Mouse (Mus musculus) embryonic facial prominence, embryonic 13.5 days (tissue): Measurements from ENCODE around the gene Gtf2ird1. TPM values are rescaled to one million over a fixed set of nuclear protein-coding genes. Genes with fewer than 3 reads are reported as not detected.

ENCODE experiments used
- ATAC-seq: fragments of 200-750 bp; cut with Nextera tagmentation; 2 replicates; pipeline ENCODE4 v1.8.0; 2017; ENCODE audit warnings: low read depth; ENCODE audit not compliant: insufficient number of reproducible peaks, insufficient read depth, low FRiP score, low TSS enrichment
- H3K27ac ChIP-seq: fragments of 300-500 bp; sonication (generic); 2 replicates; pipeline ENCODE4 v1.5.1; 2015; ENCODE audit warnings: moderate library complexity, mild to moderate bottlenecking, inconsistent platforms
- H3K27me3 ChIP-seq: fragments of 300-500 bp; sonication (generic); 2 replicates; pipeline ENCODE4 v1.6.1; 2015; ENCODE audit warnings: mild to moderate bottlenecking, inconsistent platforms
- H3K36me3 ChIP-seq: fragments of 300-500 bp; sonication (generic); 2 replicates; pipeline ENCODE4 v1.6.1; 2015; ENCODE audit warnings: mild to moderate bottlenecking, inconsistent platforms
- H3K4me1 ChIP-seq: fragments of 300-500 bp; sonication (generic); 2 replicates; pipeline ENCODE4 v1.6.1; 2015; ENCODE audit warnings: inconsistent platforms
- H3K4me2 ChIP-seq: fragments of 300-500 bp; sonication (generic); 2 replicates; pipeline ENCODE4 v1.6.1; 2015; ENCODE audit warnings: moderate library complexity, mild to moderate bottlenecking, inconsistent platforms
- H3K4me3 ChIP-seq: fragments of 300-500 bp; sonication (generic); 2 replicates; pipeline ENCODE4 v1.5.1; 2015; ENCODE audit warnings: mild to moderate bottlenecking, inconsistent platforms
- H3K9ac ChIP-seq: fragments of 300-500 bp; sonication (generic); 2 replicates; pipeline ENCODE4 v1.6.1; 2015; ENCODE audit warnings: mild to moderate bottlenecking, inconsistent platforms
- H3K9me3 ChIP-seq: fragments of 300-500 bp; sonication (generic); 2 replicates; pipeline ENCODE4 v1.6.1; 2016; ENCODE audit warnings: inconsistent platforms
- WGBS: fragments of 180-500 bp; shearing (Covaris S2); methylation state at CpG from one replicate; pipeline ENCODE4 v1.1.7; 2015; ENCODE audit warnings: mixed read lengths; 5-methylcytosine and 5-hydroxymethylcytosine counted together
- polyA plus RNA-seq: library from polyadenylated mRNA; unstranded; fragments of >200 nt; fragmentation: Nextera tagmentation; extraction: Ambion mirVana; gene quantifications from 2 replicates; pipeline ENCODE4 v1.2.1, GENCODE M21; 2015

The Gtf2ird1 gene
- polyA plus RNA-seq, 1 experiment from 2014 or later: 130 TPM

- no peak overlapping the region for H3K4me3 ChIP-seq
- WGBS: 90% methylated on average over 15 of the region's 15 CpGs
- no peak for ATAC-seq
- peaks cover 99% of the 10 kb centered on the region for H3K36me3 ChIP-seq
- H3K4me1 ChIP-seq: peaks cover 18% of the 10 kb centered on the region
- H3K9me3 ChIP-seq: no peaks in the 10 kb centered on the region
- H3K4me2 ChIP-seq: no peak overlapping the region
- no peak overlapping the region for H3K9ac ChIP-seq
- H3K27me3 ChIP-seq: no peaks in the 10 kb centered on the region
- peak overlapping the region; percentile 51; the same call in 1 of the 2 replicates for H3K27ac ChIP-seq
These were observed 58.9 kb downstream of the Gtf2ird1 start for GRCm38 (mm10) chr5:134397434-134398163.

GRCm38 (mm10) chr5:134396519-134396918, 60.0 kb downstream of the Gtf2ird1 start:
- no peak overlapping the region for H3K4me3 ChIP-seq
- 52% methylated on average over 9 of the region's 9 CpGs for WGBS
- peaks cover 99% of the 10 kb centered on the region for H3K36me3 ChIP-seq
- H3K4me1 ChIP-seq: peaks cover 18% of the 10 kb centered on the region
- ATAC-seq: no peak
- no peak overlapping the region for H3K4me2 ChIP-seq
- H3K27ac ChIP-seq: peak overlapping the region; percentile 51
- H3K27me3 ChIP-seq: no peaks in the 10 kb centered on the region
- H3K9ac ChIP-seq: no peak overlapping the region
- no peaks in the 10 kb centered on the region for H3K9me3 ChIP-seq

- Histone ChIP-seq H3K9me3 (no peaks in the 10 kb centered on the region), H3K27ac (peak overlapping the region; percentile 88), H3K4me1 (peaks cover 18% of the 10 kb centered on the region), H3K4me2 (peak overlapping the region; percentile 31), H3K4me3 (no peak overlapping the region), H3K36me3 (peaks cover 99% of the 10 kb centered on the region), H3K9ac (no peak overlapping the region), H3K27me3 (no peaks in the 10 kb centered on the region)
- 19% methylated on average over 10 of the region's 10 CpGs for WGBS
- ATAC-seq: peak; percentile 68; the same call in 1 of the 2 replicates
These were observed 61.9 kb downstream of the Gtf2ird1 start for GRCm38 (mm10) chr5:134394624-134395023.

- peaks cover 99% of the 10 kb centered on the region for H3K36me3 ChIP-seq
- no peaks in the 10 kb centered on the region for H3K27me3 ChIP-seq
- ATAC-seq: 0 out of 2 replicates have a peak, but pooled peaks have one; percentile 32
- H3K9me3 ChIP-seq: no peaks in the 10 kb centered on the region
- H3K4me2 ChIP-seq: no peak overlapping the region
- H3K4me1 ChIP-seq: peaks cover 18% of the 10 kb centered on the region
- WGBS: 56% methylated on average over 6 of the region's 6 CpGs
- no peak overlapping the region for H3K4me3 ChIP-seq
- no peak overlapping the region for H3K9ac ChIP-seq
- H3K27ac ChIP-seq: peak overlapping the region; percentile 88
These were observed 62.9 kb downstream of the Gtf2ird1 start for GRCm38 (mm10) chr5:134393624-134394023.

GRCm38 (mm10) chr5:134385106-134385505, 71.4 kb downstream of the Gtf2ird1 start:
- Histone ChIP-seq H3K9ac (no peak overlapping the region), H3K36me3 (peaks cover 86% of the 10 kb centered on the region), H3K4me2 (no peak overlapping the region), H3K9me3 (0 out of 2 replicates have a peak, but pooled peaks cover 3% of the 10 kb centered on the region), H3K4me3 (no peak overlapping the region), H3K4me1 (no peaks in the 10 kb centered on the region), H3K27me3 (no peaks in the 10 kb centered on the region), H3K27ac (no peak overlapping the region)
- ATAC-seq: no peak
- WGBS: 72% methylated on average over 2 of the region's 2 CpGs

GRCm38 (mm10) chr5:134375256-134375655, 81.3 kb downstream of the Gtf2ird1 start:
- Histone ChIP-seq H3K4me1 (no peaks in the 10 kb centered on the region), H3K9ac (no peak overlapping the region), H3K4me2 (no peak overlapping the region), H3K36me3 (peaks cover 74% of the 10 kb centered on the region), H3K27me3 (no peaks in the 10 kb centered on the region), H3K4me3 (no peak overlapping the region), H3K9me3 (no peaks in the 10 kb centered on the region), H3K27ac (peak overlapping the region; percentile 74; the same call in 1 of the 2 replicates)
- no peak for ATAC-seq
- 77% methylated on average over 1 of the region's 1 CpGs for WGBS

GRCm38 (mm10) chr5:134374546-134374945, 82.0 kb downstream of the Gtf2ird1 start:
- ATAC-seq: no peak
- Histone ChIP-seq H3K9ac (no peak overlapping the region), H3K36me3 (peaks cover 80% of the 10 kb centered on the region), H3K27me3 (no peaks in the 10 kb centered on the region), H3K4me1 (no peaks in the 10 kb centered on the region), H3K9me3 (no peaks in the 10 kb centered on the region), H3K27ac (peak overlapping the region; percentile 74), H3K4me3 (no peak overlapping the region), H3K4me2 (no peak overlapping the region)

- no peak for ATAC-seq
- Histone ChIP-seq H3K9ac (no peak overlapping the region), H3K4me1 (no peaks in the 10 kb centered on the region), H3K27me3 (no peaks in the 10 kb centered on the region), H3K4me3 (no peak overlapping the region), H3K27ac (peak overlapping the region; percentile 74), H3K4me2 (no peak overlapping the region), H3K9me3 (no peaks in the 10 kb centered on the region), H3K36me3 (peaks cover 86% of the 10 kb centered on the region)
- 72% methylated on average over 9 of the region's 9 CpGs for WGBS
These were observed 82.5 kb downstream of the Gtf2ird1 start for GRCm38 (mm10) chr5:134373912-134374488.

GRCm38 (mm10) chr5:134372926-134373658, 83.4 kb downstream of the Gtf2ird1 start:
- Histone ChIP-seq H3K9ac (no peak overlapping the region), H3K9me3 (no peaks in the 10 kb centered on the region), H3K27me3 (no peaks in the 10 kb centered on the region), H3K27ac (no peak overlapping the region), H3K36me3 (peaks cover 93% of the 10 kb centered on the region), H3K4me1 (no peaks in the 10 kb centered on the region), H3K4me3 (no peak overlapping the region), H3K4me2 (no peak overlapping the region)
- ATAC-seq: no peak
- WGBS: 94% methylated on average over 6 of the region's 6 CpGs

GRCm38 (mm10) chr5:134371511-134372289, 84.8 kb downstream of the Gtf2ird1 start:
- Histone ChIP-seq H3K27ac (no peak overlapping the region), H3K4me1 (no peaks in the 10 kb centered on the region), H3K9ac (no peak overlapping the region), H3K27me3 (no peaks in the 10 kb centered on the region), H3K36me3 (peaks cover 93% of the 10 kb centered on the region), H3K9me3 (no peaks in the 10 kb centered on the region), H3K4me2 (no peak overlapping the region), H3K4me3 (no peak overlapping the region)
- no peak for ATAC-seq
- WGBS: 83% methylated on average over 5 of the region's 5 CpGs

- Histone ChIP-seq H3K4me2 (no peak overlapping the region), H3K9ac (no peak overlapping the region), H3K36me3 (peaks cover 93% of the 10 kb centered on the region), H3K27me3 (no peaks in the 10 kb centered on the region), H3K4me3 (no peak overlapping the region), H3K4me1 (no peaks in the 10 kb centered on the region), H3K9me3 (no peaks in the 10 kb centered on the region), H3K27ac (no peak overlapping the region)
- no peak for ATAC-seq
- 84% methylated on average over 2 of the region's 2 CpGs for whole genome bisulfite sequencing
These were observed 85.7 kb downstream of the Gtf2ird1 start for GRCm38 (mm10) chr5:134370831-134371230.
